Mouse (Mus musculus) megakaryocyte, embryonic 14.5 days (primary cell): ENCODE results near the gene Gab2.

ENCODE experiments used
- FLI1 ChIP-seq: IDR thresholded peaks from 2 replicates; pipeline ENCODE4 v1.6.1; 2012; ENCODE audit warnings: low read length, inconsistent platforms, mixed read lengths
- GATA1 ChIP-seq: IDR thresholded peaks from 3 replicates; pipeline ENCODE4 v1.6.1; 2012; ENCODE audit warnings: mixed read lengths, low read length, inconsistent platforms, borderline replicate concordance

- TF ChIP-seq GATA1 (no peak), FLI1 (no peak)
These were observed 223.1 kb downstream of the Gab2 start for GRCm38 (mm10) chr7:97304471-97304870.
